Mouse (Mus musculus): ENCODE data around the gene Nr1h2.

- TF ChIP-seq CTCF (IDR thresholded peaks at IDR 0.05; ENCODE audit: insufficient read depth, low read depth, low read length) (no peak), POLR2A (IDR thresholded peaks at IDR 0.05; ENCODE audit: insufficient read depth, low read depth, low read length) (no peak)
These were observed 22.5 kb downstream of the Nr1h2 start for GRCm38 (mm10) chr7:44531207-44531606.

Data from olfactory bulb, adult 2 months (tissue).